Mouse (Mus musculus): Measurements from ENCODE around the gene Gm21083.
"Not testable (repeated sequence)": the region's sequence is repeated elsewhere in the genome, so short reads cannot be mapped to it uniquely, and the experiment has no call there.

DNA sequence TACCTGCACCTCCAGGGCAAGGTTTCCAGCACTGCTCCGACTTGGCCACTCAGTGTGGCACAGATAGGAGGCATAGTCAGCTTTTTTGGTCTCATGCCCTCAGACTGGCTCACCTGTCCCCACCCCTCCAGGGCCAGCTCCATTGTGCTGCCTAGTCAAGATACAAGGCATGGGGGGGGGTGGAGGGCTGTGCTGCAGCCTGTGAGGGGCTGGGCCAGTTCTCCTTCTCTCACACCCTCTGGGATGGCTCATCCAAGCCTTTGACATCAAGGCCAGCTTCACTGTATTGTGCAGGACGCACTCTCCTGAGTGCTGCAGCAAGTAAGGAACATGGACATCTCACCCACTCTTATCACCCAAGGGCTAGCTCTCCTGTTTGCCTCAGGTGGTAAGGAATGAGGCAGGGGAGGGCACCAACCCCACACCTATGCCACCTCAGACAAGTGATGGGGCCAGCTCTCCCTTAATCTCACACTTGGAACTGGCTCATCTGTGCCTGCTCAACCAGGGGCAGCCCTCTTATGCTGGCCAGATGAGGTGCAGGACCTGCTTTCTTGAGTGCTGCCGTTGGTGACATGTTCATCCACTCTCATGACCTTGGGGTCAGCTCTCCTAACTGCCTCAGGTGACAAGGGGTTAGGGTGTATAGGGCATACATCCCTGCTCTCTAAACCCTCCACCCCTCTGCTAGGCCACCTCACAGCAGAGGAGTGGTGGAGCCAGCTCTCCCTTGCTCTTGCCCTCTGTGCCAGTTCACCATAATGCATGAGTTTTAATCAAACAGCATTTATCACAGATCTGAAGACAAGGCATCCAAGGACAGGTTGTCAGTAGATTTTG is 15.5 kb upstream of the Gm21083 start:
- TF ChIP-seq CTCF (conservative IDR thresholded peaks at IDR 0.05; ENCODE audit: low read length); NANOG (IDR thresholded peaks at IDR 0.05; ENCODE audit: borderline replicate concordance, low read length); POU5F1 (IDR thresholded peaks at IDR 0.05; ENCODE audit: borderline replicate concordance, low read length): not testable (repeated sequence)
